In the genomic region with DNA sequence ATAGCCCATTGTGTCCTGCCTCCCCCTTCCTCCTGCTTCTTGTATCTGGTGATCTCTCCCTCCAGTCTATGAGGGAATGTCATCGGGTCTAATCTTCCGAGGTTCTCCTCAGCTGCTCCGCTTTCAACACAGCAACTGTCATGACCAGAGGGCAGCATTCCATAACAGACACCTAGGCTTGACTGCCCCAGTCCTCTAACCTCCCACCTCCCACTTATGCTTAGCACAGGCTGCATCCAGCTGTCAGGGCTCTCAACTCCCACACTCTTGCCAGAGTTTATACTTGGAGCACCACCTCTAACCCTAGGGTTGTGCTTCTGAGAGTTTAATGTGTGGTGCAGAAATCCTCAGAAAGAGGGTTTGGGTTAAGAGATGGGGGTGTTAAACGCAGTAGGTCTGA, we compare ENCODE assay signal across 25 mouse cellular contexts.
A peak's percentile ranks its signal among the peaks of the same experiment; 100 is the strongest.
DNase-seq lines count a peak whose midpoint lies in the region; ATAC-seq lines count a peak whose summit lies in the region.
"Had no signal": no experiment of that assay in that cellular context is flagged by ENCODE, and none has a peak within 500 bp of the region (broad histone marks: within the 10 kb centered on the region; RNA-seq: fewer than 3 reads in every experiment).

No protein-coding gene starts in this region.

- no peaks in the 10 kb centered on the region for H3K9me3 ChIP-seq in heart, embryonic 12.5 days (replicated peaks)
- H3K9me3 ChIP-seq: forebrain, embryonic 15.5 days; limb, embryonic 12.5 days; midbrain, embryonic 10.5 days; neural tube, embryonic 15.5 days had no signal

- no peaks in the 10 kb centered on the region for H3K36me3 ChIP-seq in heart, embryonic 12.5 days
- H3K36me3 ChIP-seq: forebrain, embryonic 15.5 days; limb, embryonic 12.5 days; midbrain, embryonic 10.5 days; neural tube, embryonic 15.5 days had no signal

- H3K27me3 ChIP-seq in heart, embryonic 12.5 days (replicated peaks), result no peaks in the 10 kb centered on the region
- H3K27me3 ChIP-seq: CH12.LX; forebrain, embryonic 15.5 days; limb, embryonic 12.5 days; neural tube, embryonic 15.5 days had no signal

- peak; percentile 25 to 28 for DNase-seq in heart, postnatal 10 days
- peak; percentile 13 for DNase-seq in kidney, adult 9 months
- peak; percentile 19 to 47 for DNase-seq in kidney, postnatal 25 days
- DNase-seq in lung, postnatal 14 days, result peak; percentile 51
- DNase-seq in cerebellum, postnatal 14 days, result no peak
- no peak for DNase-seq in urinary bladder, postnatal 36 days (ENCODE audit: low spot score in 2 of 2)
- DNase-seq in thymus, postnatal 4 days, result no peak
- DNase-seq: adrenal gland, postnatal 10 days; cerebellum, adult 11-12 months; cerebellum, postnatal 36 days; gastrocnemius, adult 2 months; heart, adult 2 months; heart, postnatal 36 days; layer of hippocampus, adult 9-11 months; right cerebral cortex, postnatal 4 days; thymus, adult 2 months had no signal

- WGBS in heart, embryonic 12.5 days, result 57% methylated on average over 4 of the region's 4 CpGs

- H3K27ac ChIP-seq in heart, embryonic 12.5 days (ENCODE audit: poor library complexity, severe bottlenecking), result no peak overlapping the region
- H3K27ac ChIP-seq: forebrain, embryonic 15.5 days; gastrocnemius, adult 2 months; heart, adult 2 months; limb, embryonic 12.5 days; liver, embryonic 14.5 days; midbrain, embryonic 10.5 days; neural tube, embryonic 15.5 days had no signal

- intact Hi-C loops in heart, postnatal 10 days (cut with DNase I), result no loop called here

- H3K4me3 ChIP-seq in heart, embryonic 12.5 days, result no peak overlapping the region
- H3K4me3 ChIP-seq: forebrain, embryonic 15.5 days; gastrocnemius, adult 2 months; heart, adult 2 months; limb, embryonic 12.5 days; midbrain, embryonic 10.5 days; neural tube, embryonic 15.5 days had no signal

- no peak for ATAC-seq in heart, embryonic 12.5 days (ENCODE audit: insufficient number of reproducible peaks, low FRiP score)
- ATAC-seq: forebrain, embryonic 15.5 days; hindbrain, embryonic 16.5 days; intestine, postnatal 0 days had no signal

- peaks cover 7% of the 10 kb centered on the region; the same call in 1 of the 2 replicates for H3K4me1 ChIP-seq in heart, embryonic 12.5 days (replicated peaks)
- H3K4me1 ChIP-seq: forebrain, embryonic 15.5 days; limb, embryonic 12.5 days; midbrain, embryonic 10.5 days; neural tube, embryonic 15.5 days had no signal

- H3K4me2 ChIP-seq in heart, embryonic 12.5 days, result no peak overlapping the region
- H3K4me2 ChIP-seq: forebrain, embryonic 15.5 days; limb, embryonic 12.5 days; neural tube, embryonic 15.5 days had no signal

- no peak overlapping the region for H3K9ac ChIP-seq in heart, embryonic 12.5 days
- H3K9ac ChIP-seq: forebrain, embryonic 15.5 days; limb, embryonic 12.5 days; liver, embryonic 14.5 days; neural tube, embryonic 15.5 days had no signal

Comparison
In these comparisons a context has a peak if more than half of its experiments do, and no peak if none do; other contexts are left out.
1. DNase-seq: peak in heart, postnatal 10 days (2 of 2), kidney, adult 9 months (single experiment), kidney, postnatal 25 days (2 of 2) and lung, postnatal 14 days (single experiment); none in cerebellum, postnatal 14 days (0 of 2), urinary bladder, postnatal 36 days (0 of 2) and thymus, postnatal 4 days (single experiment).